In genomic region chr6:118825400-118825871, GRCm38 (mm10) we compare ENCODE assay signal across 11 mouse cellular contexts.
DNase-seq lines count a peak whose midpoint lies in the region; ATAC-seq and TF ChIP-seq lines count a peak whose summit lies in the region.
"Had no signal": no experiment of that assay in that cellular context is flagged by ENCODE, and none has a peak within 500 bp of the region (broad histone marks: within the 10 kb centered on the region; RNA-seq: fewer than 3 reads in every experiment).

No protein-coding gene starts in this region.

- ATAC-seq in heart, embryonic 13.5 days (ENCODE audit: extremely low read depth, insufficient number of reproducible peaks, low FRiP score, low TSS enrichment) = no peak

- H3K27ac ChIP-seq in layer of hippocampus, adult 2 months = peak overlapping the region; percentile 43
- H3K27ac ChIP-seq in heart, embryonic 13.5 days (replicated peaks) = peak overlapping the region; percentile 54
- H3K27ac ChIP-seq: hindbrain, embryonic 10.5 days; limb, embryonic 15.5 days had no signal

- H3K36me3 ChIP-seq in heart, embryonic 13.5 days = no peaks in the 10 kb centered on the region
- H3K36me3 ChIP-seq: hindbrain, embryonic 10.5 days; limb, embryonic 15.5 days had no signal

- 23% methylated on average over 6 of the region's 6 CpGs for WGBS in heart, embryonic 13.5 days

- no peak overlapping the region for H3K4me3 ChIP-seq in layer of hippocampus, adult 2 months
- H3K4me3 ChIP-seq in heart, embryonic 13.5 days = no peak overlapping the region
- H3K4me3 ChIP-seq: hindbrain, embryonic 10.5 days; limb, embryonic 15.5 days; megakaryocyte, embryonic 14.5 days had no signal

- H3K9me3 ChIP-seq in heart, embryonic 13.5 days = no peaks in the 10 kb centered on the region
- H3K9me3 ChIP-seq: hindbrain, embryonic 10.5 days; limb, embryonic 15.5 days had no signal

- H3K9ac ChIP-seq in heart, embryonic 13.5 days = no peak overlapping the region; the same call in 1 of the 2 replicates
- H3K9ac ChIP-seq: limb, embryonic 15.5 days had no signal

- peaks cover 95% of the 10 kb centered on the region for H3K4me1 ChIP-seq in heart, embryonic 13.5 days

- no peak for TF ChIP-seq CTCF in layer of hippocampus, adult 2 months (conservative IDR thresholded peaks at IDR 0.05)

- no peaks in the 10 kb centered on the region for H3K27me3 ChIP-seq in heart, embryonic 13.5 days (replicated peaks)
- H3K27me3 ChIP-seq: limb, embryonic 15.5 days had no signal

- no peak overlapping the region for H3K4me2 ChIP-seq in heart, embryonic 13.5 days
- H3K4me2 ChIP-seq: limb, embryonic 15.5 days had no signal

- DNase-seq in layer of hippocampus, adult 2 months (ENCODE audit: low spot score in 2 of 2) = no peak
- no peak for DNase-seq in layer of hippocampus, adult 9-10 months (ENCODE audit: low spot score)
- DNase-seq in heart, postnatal 4 days = peak; percentile 58
- DNase-seq in lung, postnatal 36 days = peak; percentile 64
- DNase-seq in cerebellum, adult 11-12 months = no peak
- no peak for DNase-seq in layer of hippocampus, postnatal 10 days (ENCODE audit: low spot score in 2 of 2)
- DNase-seq: thymus, adult 18-20 months had no signal

Comparison
In these comparisons a context has a peak if more than half of its experiments do, and no peak if none do; other contexts are left out.
1. DNase-seq: peak in heart, postnatal 4 days (single experiment) and lung, postnatal 36 days (single experiment); none in layer of hippocampus, adult 2 months (0 of 2), layer of hippocampus, adult 9-10 months (single experiment), cerebellum, adult 11-12 months (single experiment) and layer of hippocampus, postnatal 10 days (0 of 2).